Mouse (Mus musculus) MEL (cell line): Measurements from ENCODE around the gene Tspan18. TPM values are rescaled to one million over a fixed set of nuclear protein-coding genes. Genes with fewer than 3 reads are reported as not detected.

Source experiments
- DNase-seq: peaks from one replicate; pipeline ENCODE4 v3.0.0; 2011; ENCODE audit warnings: low read depth, low spot score
- H3K27ac ChIP-seq: 2 replicates; pipeline ENCODE4 v1.5.1; 2012; ENCODE audit warnings: low read depth, mild to moderate bottlenecking, control low read depth, low read length, moderate library complexity; ENCODE audit not compliant: control insufficient read depth
- H3K27me3 ChIP-seq, 2 experiments: fragments of 150-350 bp in 1 of 2; sonication (generic) in 1 of 2; 2 replicates each; pipeline ENCODE4 v1.6.1; 2012; ENCODE audit warnings: low read length in 2 of 2, mild to moderate bottlenecking in 2 of 2, improper control_type of control experiment in 1 of 2, moderate library complexity in 1 of 2; ENCODE audit not compliant: insufficient read depth in 2 of 2, control insufficient read depth in 1 of 2
- H3K36me3 ChIP-seq, 2 experiments: 2 replicates each; pipeline ENCODE4 v1.6.1; 2012 to 2014; ENCODE audit warnings: low read length in 2 of 2, improper control_type of control experiment in 1 of 2, inconsistent platforms in 1 of 2, mild to moderate bottlenecking in 1 of 2; ENCODE audit not compliant: insufficient read depth in 2 of 2, control insufficient read depth in 1 of 2
- H3K4me1 ChIP-seq, 2 experiments: fragments of 150-350 bp in 1 of 2; sonication (generic) in 1 of 2; 2 replicates each; pipeline ENCODE4 v1.6.1; 2012; ENCODE audit warnings: low read length in 2 of 2, improper control_type of control experiment in 1 of 2, mild to moderate bottlenecking in 1 of 2; ENCODE audit not compliant: insufficient read depth in 2 of 2, control insufficient read depth in 1 of 2
- H3K4me3 ChIP-seq, 2 experiments: fragments of 150-350 bp in 1 of 2; sonication (generic) in 1 of 2; 2 replicates each; pipeline ENCODE4 v1.5.1; 2012; ENCODE audit warnings: low read depth in 2 of 2, low read length in 2 of 2, mild to moderate bottlenecking in 2 of 2, moderate library complexity in 2 of 2, control low read depth in 1 of 2, improper control_type of control experiment in 1 of 2; ENCODE audit not compliant: control insufficient read depth in 1 of 2, insufficient read depth in 1 of 2
- H3K79me2 ChIP-seq: 2 replicates; pipeline ENCODE4 v1.6.1; 2012; ENCODE audit warnings: mild to moderate bottlenecking, low read length, moderate library complexity; ENCODE audit not compliant: control insufficient read depth, poor library complexity, insufficient read depth
- H3K9ac ChIP-seq: 2 replicates; pipeline ENCODE4 v1.6.1; 2012; ENCODE audit warnings: low read depth, mild to moderate bottlenecking, control low read depth, low read length, moderate library complexity; ENCODE audit not compliant: control insufficient read depth, poor library complexity, severe bottlenecking
- H3K9me3 ChIP-seq: fragments of 150-350 bp; sonication (generic); replicated peaks from 2 replicates; pipeline ENCODE4 v1.6.1; 2012; ENCODE audit warnings: mild to moderate bottlenecking, low read length, improper control_type of control experiment, moderate library complexity; ENCODE audit not compliant: insufficient read depth
- BHLHE40 ChIP-seq: IDR thresholded peaks from 2 replicates; pipeline ENCODE4 v1.6.1; 2012; ENCODE audit warnings: low read depth, mild to moderate bottlenecking, inconsistent platforms, low read length, improper control_type of control experiment, borderline replicate concordance
- CHD1 ChIP-seq: IDR thresholded peaks from 2 replicates; pipeline ENCODE4 v1.6.1; 2012; ENCODE audit warnings: low read depth, mild to moderate bottlenecking, inconsistent platforms, low read length, improper control_type of control experiment
- CHD2 ChIP-seq: IDR thresholded peaks from 2 replicates; pipeline ENCODE4 v1.6.1; 2011; ENCODE audit warnings: low read length, improper control_type of control experiment
- CTCF ChIP-seq, 3 experiments: IDR thresholded peaks in 2 of 3; conservative IDR thresholded peaks in 1 of 3; 2 replicates each; pipeline ENCODE4 v1.5.1; 2011 to 2012; ENCODE audit warnings: low read length in 3 of 3, low read depth in 2 of 3, mild to moderate bottlenecking in 2 of 3, improper control_type of control experiment in 1 of 3, inconsistent platforms in 1 of 3, mixed read lengths in 1 of 3, moderate library complexity in 1 of 3; ENCODE audit not compliant: control insufficient read depth in 1 of 3, insufficient read depth in 1 of 3, poor library complexity in 1 of 3, severe bottlenecking in 1 of 3
- E2F4 ChIP-seq: IDR thresholded peaks from 2 replicates; pipeline ENCODE4 v1.6.1; 2011; ENCODE audit warnings: low read depth, low read length, improper control_type of control experiment, borderline replicate concordance
- ELF1 ChIP-seq: IDR thresholded peaks from 2 replicates; pipeline ENCODE4 v1.6.1; 2014; ENCODE audit warnings: low read depth, mild to moderate bottlenecking, inconsistent platforms, low read length, improper control_type of control experiment, moderate library complexity
- EP300 ChIP-seq, 2 experiments: IDR thresholded peaks; 2 replicates each; pipeline ENCODE4 v1.6.1; 2011; ENCODE audit warnings: improper control_type of control experiment in 2 of 2, low read length in 2 of 2, low read depth in 1 of 2, mild to moderate bottlenecking in 1 of 2
- ETS1 ChIP-seq: IDR thresholded peaks from 2 replicates; pipeline ENCODE4 v1.6.1; 2012; ENCODE audit warnings: low read depth, mild to moderate bottlenecking, inconsistent platforms, low read length, improper control_type of control experiment, moderate library complexity
- GABPA ChIP-seq: IDR thresholded peaks from 2 replicates; pipeline ENCODE4 v1.6.1; 2012; ENCODE audit warnings: low read depth, mild to moderate bottlenecking, inconsistent platforms, low read length, improper control_type of control experiment, moderate library complexity
- GATA1 ChIP-seq: IDR thresholded peaks from 2 replicates; pipeline ENCODE4 v1.6.1; 2011; ENCODE audit warnings: low read depth, low read length, improper control_type of control experiment
- HCFC1 ChIP-seq: IDR thresholded peaks from 2 replicates; pipeline ENCODE4 v1.6.1; 2012; ENCODE audit warnings: low read depth, mild to moderate bottlenecking, inconsistent platforms, low read length, improper control_type of control experiment, moderate library complexity
- JUND ChIP-seq: IDR thresholded peaks from 2 replicates; pipeline ENCODE4 v1.6.1; 2011; ENCODE audit warnings: low read depth, mild to moderate bottlenecking, improper control_type of control experiment, low read length
- MAFK ChIP-seq: IDR thresholded peaks from 2 replicates; pipeline ENCODE4 v1.6.1; 2011; ENCODE audit warnings: low read depth, mild to moderate bottlenecking, low read length, improper control_type of control experiment, borderline replicate concordance
- MAZ ChIP-seq: IDR thresholded peaks from 2 replicates; pipeline ENCODE4 v1.6.1; 2012; ENCODE audit warnings: low read depth, mild to moderate bottlenecking, inconsistent platforms, low read length, improper control_type of control experiment
- MXI1 ChIP-seq: IDR thresholded peaks from 2 replicates; pipeline ENCODE4 v1.6.1; 2011; ENCODE audit warnings: mild to moderate bottlenecking, low read depth, low read length, improper control_type of control experiment
- MYB ChIP-seq: IDR thresholded peaks from 2 replicates; pipeline ENCODE4 v1.6.1; 2011; ENCODE audit warnings: mild to moderate bottlenecking, low read depth, low read length, improper control_type of control experiment
- NELFE ChIP-seq: IDR thresholded peaks from 2 replicates; pipeline ENCODE4 v1.6.1; 2011; ENCODE audit warnings: low read depth, low read length, improper control_type of control experiment
- POLR2AphosphoS2 ChIP-seq: IDR thresholded peaks from 2 replicates; pipeline ENCODE4 v1.6.1; 2011; ENCODE audit warnings: low read length, improper control_type of control experiment
- SIN3A ChIP-seq: IDR thresholded peaks from 2 replicates; pipeline ENCODE4 v1.6.1; 2012; ENCODE audit warnings: low read length, improper control_type of control experiment, inconsistent platforms
- SMC3 ChIP-seq: IDR thresholded peaks from 2 replicates; pipeline ENCODE4 v1.6.1; 2011; ENCODE audit warnings: low read depth, low read length, improper control_type of control experiment
- TAL1 ChIP-seq: IDR thresholded peaks from 2 replicates; pipeline ENCODE4 v1.6.1; 2012; ENCODE audit warnings: mild to moderate bottlenecking, inconsistent platforms, low read length, moderate library complexity, mixed read lengths
- TBP ChIP-seq: IDR thresholded peaks from 2 replicates; pipeline ENCODE4 v1.8.0; 2011; ENCODE audit warnings: low read depth, low read length, improper control_type of control experiment
- TCF12 ChIP-seq: IDR thresholded peaks from 2 replicates; pipeline ENCODE4 v1.6.1; 2014; ENCODE audit warnings: low read depth, mild to moderate bottlenecking, inconsistent platforms, low read length, improper control_type of control experiment, moderate library complexity
- UBTF ChIP-seq: IDR thresholded peaks from 2 replicates; pipeline ENCODE4 v1.6.1; 2012; ENCODE audit warnings: low read depth, mild to moderate bottlenecking, inconsistent platforms, low read length, improper control_type of control experiment, moderate library complexity, borderline replicate concordance; ENCODE audit not compliant: insufficient read depth
- USF2 ChIP-seq, 2 experiments: IDR thresholded peaks; 2 replicates each; pipeline ENCODE4 v1.6.1; 2011 to 2012; ENCODE audit warnings: improper control_type of control experiment in 2 of 2, low read length in 2 of 2, borderline replicate concordance in 1 of 2, inconsistent platforms in 1 of 2, low read depth in 1 of 2, mild to moderate bottlenecking in 1 of 2; ENCODE audit not compliant: insufficient read depth in 1 of 2
- ZC3H11A ChIP-seq: IDR thresholded peaks from 2 replicates; pipeline ENCODE4 v1.6.1; 2012; ENCODE audit warnings: low read depth, mild to moderate bottlenecking, inconsistent platforms, low read length, improper control_type of control experiment
- ZNF384 ChIP-seq: IDR thresholded peaks from 2 replicates; pipeline ENCODE4 v1.6.1; 2012; ENCODE audit warnings: low read depth, mild to moderate bottlenecking, inconsistent platforms, low read length, improper control_type of control experiment
- polyA plus RNA-seq, 2 experiments: library from polyadenylated mRNA; stranded (reverse) in 1 of 2; unstranded in 1 of 2; fragments of >175 nt in 1 of 2; fragments of >200 nt in 1 of 2; gene quantifications; 2 replicates each; pipeline versions ENCODE4 v1.2.1 to v1.2.4; 2012; ENCODE audit warnings: low replicate concordance in 2 of 2, low read depth in 1 of 2; ENCODE audit not compliant: insufficient read length in 2 of 2, insufficient read depth in 1 of 2, missing spikeins in 1 of 2
- total RNA-seq: library from RNA; depleted of rRNA; stranded (reverse); fragments of 300-350 nt; gene quantifications from 2 replicates; pipeline ENCODE4 v1.2.3, GENCODE M21; 2012

Tspan18 gene
- total and polyA plus RNA-seq, 3 experiments, result 2.2 to 4.4 TPM; not detected in 1

GRCm38 (mm10) chr2:93238864-93239263 is 95.4 kb downstream of the Tspan18 start:
- TF ChIP-seq MAZ, result no peak
- TF ChIP-seq ELF1, result no peak
- no peak for TF ChIP-seq MYB
- TF ChIP-seq NELFE, result no peak
- TF ChIP-seq TCF12, result no peak
- TF ChIP-seq SMC3, result no peak
- no peak for TF ChIP-seq GATA1
- no peak for TF ChIP-seq CTCF (IDR thresholded peaks at IDR 0.05 in 2 of 3, conservative IDR thresholded peaks at IDR 0.05 in 1 of 3; ENCODE audit: control insufficient read depth in 1 of 3, insufficient read depth in 1 of 3, low read depth in 2 of 3, low read length in 3 of 3, poor library complexity in 1 of 3, severe bottlenecking in 1 of 3)
- TF ChIP-seq ZNF384, result no peak
- no peak for TF ChIP-seq EP300 (IDR thresholded peaks at IDR 0.05; ENCODE audit: low read depth in 1 of 2, low read length in 2 of 2)
- TF ChIP-seq CHD1, result no peak
- TF ChIP-seq USF2 (IDR thresholded peaks at IDR 0.05; ENCODE audit: borderline replicate concordance in 1 of 2, insufficient read depth in 1 of 2, low read depth in 1 of 2, low read length in 2 of 2), result no peak
- TF ChIP-seq BHLHE40, result no peak
- no peak for TF ChIP-seq MAFK
- TF ChIP-seq E2F4, result no peak
- no peak for TF ChIP-seq JUND
- no peak for TF ChIP-seq ZC3H11A
- TF ChIP-seq ETS1, result no peak
- no peak for TF ChIP-seq UBTF
- Histone ChIP-seq H3K27ac (no peak overlapping the region), H3K27me3 (peaks cover 0 to 2% of the 10 kb centered on the region in 2 experiments; a peak in 1 of 4 replicates), H3K36me3 (no peaks in the 10 kb centered on the region), H3K79me2 (no peaks in the 10 kb centered on the region), H3K9me3 (no peaks in the 10 kb centered on the region), H3K4me3 (no peak overlapping the region), H3K4me1 (no peaks in the 10 kb centered on the region; a peak in 1 of 4 replicates), H3K9ac (no peak overlapping the region)
- no peak for DNase-seq

GRCm38 (mm10) chr2:93237055-93237454 is 97.2 kb downstream of the Tspan18 start:
- H3K36me3 ChIP-seq, result no peaks in the 10 kb centered on the region
- no peaks in the 10 kb centered on the region for H3K79me2 ChIP-seq
- no peak for DNase-seq
- H3K4me3 ChIP-seq, result no peak overlapping the region
- TF ChIP-seq UBTF (no peak), SIN3A (no peak), ZC3H11A (no peak), MXI1 (no peak), TBP (no peak), CHD2 (no peak), MAZ (no peak), POLR2AphosphoS2 (no peak), CHD1 (no peak), GABPA (no peak), NELFE (no peak), HCFC1 (no peak), TAL1 (no peak)
- H3K27ac ChIP-seq, result no peak overlapping the region
- no peak overlapping the region for H3K9ac ChIP-seq
- no peaks in the 10 kb centered on the region for H3K9me3 ChIP-seq
- peaks cover 0 to under 1% of the 10 kb centered on the region in 2 experiments; a peak in 1 of 4 replicates for H3K27me3 ChIP-seq
- H3K4me1 ChIP-seq, result no peaks in the 10 kb centered on the region; a peak in 1 of 4 replicates
